Mouse (Mus musculus): ENCODE measurements around the gene Cyp4f37.

- TF ChIP-seq CTCF (IDR thresholded peaks at IDR 0.05; ENCODE audit: low read depth, low read length) (no peak), GATA1 (IDR thresholded peaks at IDR 0.05; ENCODE audit: borderline replicate concordance, low read length) (no peak)
Observed at GRCm38 (mm10) chr17:32653860-32654259, 32.8 kb downstream of the Cyp4f37 start.

Data from G1E (cell line).